Mouse (Mus musculus) heart, embryonic 11.5 days (tissue): ENCODE measurements around the gene Gm10322. TPM values are rescaled to one million over a fixed set of nuclear protein-coding genes. Genes with fewer than 3 reads are reported as not detected.
A peak's percentile ranks its signal among the peaks of the same experiment; 100 is the strongest.

Experiments
- ATAC-seq: fragments of 200-750 bp; cut with Nextera tagmentation; replicated peaks from 2 replicates; pipeline ENCODE4 v1.8.0; 2017; ENCODE audit warnings: moderate library complexity; ENCODE audit not compliant: insufficient number of reproducible peaks, low FRiP score, low TSS enrichment
- H3K27ac ChIP-seq: fragments of 300-500 bp; sonication (generic); 2 replicates; pipeline ENCODE4 v1.5.1; 2014; ENCODE audit warnings: mild to moderate bottlenecking, low read depth, low read length
- H3K27me3 ChIP-seq: fragments of 300-500 bp; sonication (generic); 2 replicates; pipeline ENCODE4 v1.6.1; 2014; ENCODE audit warnings: mild to moderate bottlenecking, low read length, mixed read lengths; ENCODE audit not compliant: control insufficient read depth, insufficient read depth
- H3K36me3 ChIP-seq: fragments of 300-500 bp; sonication (generic); 2 replicates; pipeline ENCODE4 v1.6.1; 2014; ENCODE audit warnings: mild to moderate bottlenecking, low read length, moderate library complexity, mixed read lengths; ENCODE audit not compliant: control insufficient read depth, insufficient read depth
- H3K4me1 ChIP-seq: fragments of 300-500 bp; sonication (generic); 2 replicates; pipeline ENCODE4 v1.6.1; 2014; ENCODE audit warnings: low read length; ENCODE audit not compliant: control insufficient read depth, insufficient read depth
- H3K4me2 ChIP-seq: fragments of 300-500 bp; sonication (generic); 2 replicates; pipeline ENCODE4 v1.6.1; 2014; ENCODE audit warnings: mild to moderate bottlenecking, moderate library complexity
- H3K4me3 ChIP-seq: fragments of 300-500 bp; sonication (generic); 2 replicates; pipeline ENCODE4 v1.5.1; 2014; ENCODE audit warnings: low read depth, low read length
- H3K9ac ChIP-seq: fragments of 300-500 bp; sonication (generic); 2 replicates; pipeline ENCODE4 v1.6.1; 2014; ENCODE audit warnings: mild to moderate bottlenecking, low read depth, low read length, moderate library complexity
- H3K9me3 ChIP-seq: fragments of 300-500 bp; sonication (generic); replicated peaks from 2 replicates; pipeline ENCODE4 v1.6.1; 2016; ENCODE audit warnings: low read length; ENCODE audit not compliant: control insufficient read depth
- WGBS: fragments of 180-500 bp; shearing (Covaris S2); extraction: QIAGEN DNeasy Blood & Tissue Kit; methylation state at CpG from one replicate; pipeline ENCODE4 v1.1.7; 2014; ENCODE audit not compliant: insufficient replicate concordance; 5-methylcytosine and 5-hydroxymethylcytosine counted together
- polyA plus RNA-seq: library from polyadenylated mRNA; unstranded; fragments of >200 nt; fragmentation: Nextera tagmentation; extraction: Ambion mirVana; gene quantifications from 2 replicates; pipeline ENCODE4 v1.2.1, GENCODE M21; 2014

Gene Gm10322
- polyA plus RNA-seq, 1 experiment from 2014 or later = not detected

DNA sequence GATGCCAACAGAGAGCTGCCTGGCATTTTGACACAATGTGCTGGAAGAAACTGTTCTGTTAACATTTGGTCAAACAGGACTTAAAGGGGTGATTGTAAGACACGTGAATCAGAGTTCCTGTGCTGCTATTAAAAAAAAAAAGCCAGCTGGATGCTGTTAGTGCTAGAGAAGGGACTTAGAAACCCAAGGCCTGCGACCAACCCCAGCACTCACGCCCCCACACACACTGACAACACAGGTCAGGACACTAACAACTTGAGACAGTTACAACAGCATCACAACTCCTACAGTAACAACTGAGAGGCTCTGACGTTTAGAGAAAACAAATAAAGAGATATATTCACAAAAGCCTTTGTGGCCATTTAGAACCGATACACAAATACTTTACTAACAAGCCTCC is 39.6 kb upstream of the Gm10322 start:
- Histone ChIP-seq H3K4me1 (peaks cover 12% of the 10 kb centered on the region), H3K9me3 (no peaks in the 10 kb centered on the region), H3K27me3 (no peaks in the 10 kb centered on the region), H3K4me3 (no peak overlapping the region), H3K36me3 (no peaks in the 10 kb centered on the region), H3K4me2 (no peak overlapping the region), H3K9ac (no peak overlapping the region), H3K27ac (no peak overlapping the region)
- 42% methylated on average over 5 of the region's 5 CpGs for WGBS
- no peak for ATAC-seq

DNA sequence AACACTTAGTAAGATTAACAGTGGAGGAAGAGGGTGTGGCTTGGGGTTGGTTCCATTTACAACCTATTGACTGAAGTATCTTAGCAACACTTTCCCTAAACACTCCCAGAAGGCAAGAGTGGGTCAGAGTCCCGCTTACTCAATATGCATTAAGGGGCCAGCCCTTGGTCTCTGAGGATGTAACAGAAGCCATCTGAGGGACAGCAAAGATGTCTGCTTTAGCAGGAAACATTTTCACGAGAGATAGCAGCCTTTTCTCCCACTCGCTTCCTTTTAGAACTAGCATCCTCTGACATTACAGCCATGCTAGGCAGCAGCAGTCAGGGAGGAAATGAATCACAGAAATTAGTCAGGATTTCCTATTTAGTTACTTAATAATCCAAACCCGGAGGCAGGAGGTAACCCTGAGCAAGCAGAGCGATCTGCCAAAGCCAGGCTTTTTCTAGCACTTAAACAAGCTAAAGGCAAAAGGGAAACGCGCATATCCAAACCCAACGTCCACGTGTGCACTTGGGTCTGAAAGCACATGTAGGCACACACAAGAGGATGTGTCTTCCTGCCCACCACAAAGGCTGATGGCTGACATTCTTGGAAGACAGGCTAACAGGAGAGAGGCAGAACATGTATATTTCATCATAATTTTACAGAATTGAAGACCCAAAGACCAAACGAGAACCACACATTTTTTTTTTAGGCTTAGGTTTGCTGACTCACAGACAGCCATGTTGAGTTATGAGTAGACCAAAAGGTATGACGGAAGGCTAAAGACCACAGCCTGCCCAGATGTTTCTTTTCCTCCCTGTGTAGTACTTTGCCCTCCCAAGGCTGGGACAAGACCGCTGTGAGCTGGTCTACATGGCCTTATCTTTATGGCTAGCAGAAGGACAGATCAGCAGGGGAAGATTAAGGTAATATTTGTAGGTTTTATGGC is 37.7 kb upstream of the Gm10322 start:
- Histone ChIP-seq H3K36me3 (no peaks in the 10 kb centered on the region), H3K9ac (no peak overlapping the region), H3K27me3 (no peaks in the 10 kb centered on the region), H3K9me3 (no peaks in the 10 kb centered on the region), H3K4me3 (no peak overlapping the region), H3K4me1 (peaks cover 10% of the 10 kb centered on the region), H3K4me2 (no peak overlapping the region), H3K27ac (peak overlapping the region; percentile 82)
- ATAC-seq = no peak; the same call in 1 of the 2 replicates
- 53% methylated on average over 12 of the region's 12 CpGs for WGBS

DNA sequence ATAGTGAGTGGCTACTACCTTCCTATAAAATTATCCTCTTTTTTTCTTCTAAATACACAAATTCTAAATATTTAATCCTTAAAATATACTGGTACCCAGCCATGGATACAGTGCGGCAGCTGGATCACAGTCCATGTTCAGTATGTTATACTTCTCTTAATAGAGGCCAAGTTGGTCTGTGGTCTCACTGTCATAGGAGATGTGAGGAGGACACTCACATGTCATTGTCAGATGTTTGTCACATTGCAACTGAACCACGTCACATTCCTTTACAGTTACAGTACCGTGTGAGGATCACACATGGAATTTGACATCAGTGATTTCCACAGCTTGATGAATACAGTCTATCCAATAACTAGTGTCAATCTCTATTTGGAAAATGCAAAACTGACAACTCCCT is 36.2 kb upstream of the Gm10322 start:
- H3K4me3 ChIP-seq = no peak overlapping the region
- H3K27me3 ChIP-seq = no peaks in the 10 kb centered on the region
- no peaks in the 10 kb centered on the region for H3K36me3 ChIP-seq
- no peaks in the 10 kb centered on the region for H3K9me3 ChIP-seq
- no peak overlapping the region for H3K9ac ChIP-seq
- 85% methylated on average over 3 of the region's 3 CpGs for whole genome bisulfite sequencing
- no peak overlapping the region for H3K4me2 ChIP-seq
- no peak overlapping the region for H3K27ac ChIP-seq
- peaks cover 10% of the 10 kb centered on the region for H3K4me1 ChIP-seq
- ATAC-seq = no peak

DNA sequence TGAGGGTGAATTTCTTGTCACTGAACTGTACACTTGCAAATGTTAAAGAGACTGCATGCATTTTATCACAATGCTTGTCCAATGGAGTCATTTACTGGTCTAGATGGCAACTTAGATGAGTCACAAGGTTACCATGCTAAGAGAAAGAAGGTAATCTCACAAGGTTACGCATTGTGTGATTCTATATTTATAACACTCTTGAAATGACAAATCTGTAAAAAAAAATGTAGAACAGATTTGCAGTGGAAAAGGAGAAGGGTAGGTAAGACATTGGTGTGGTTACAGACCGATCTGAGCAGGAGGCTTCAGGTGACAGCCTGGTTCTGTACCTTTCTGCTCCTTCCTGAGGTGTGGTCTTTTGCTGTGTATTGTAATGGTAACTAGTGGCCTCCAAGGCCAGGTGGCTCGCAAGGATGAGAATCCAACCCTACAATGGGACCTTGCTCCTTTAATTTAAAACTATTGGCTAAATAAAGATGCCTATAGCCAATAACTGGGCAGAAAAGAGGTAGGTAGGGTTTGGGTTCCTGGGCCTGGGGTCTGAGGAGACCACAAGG is 35.2 kb upstream of the Gm10322 start:
- H3K4me3 ChIP-seq = no peak overlapping the region
- H3K27ac ChIP-seq = no peak overlapping the region
- WGBS = 87% methylated on average over 3 of the region's 3 CpGs
- no peak overlapping the region for H3K9ac ChIP-seq
- peaks cover 10% of the 10 kb centered on the region for H3K4me1 ChIP-seq
- H3K4me2 ChIP-seq = no peak overlapping the region
- H3K27me3 ChIP-seq = no peaks in the 10 kb centered on the region
- ATAC-seq = no peak
- no peaks in the 10 kb centered on the region for H3K36me3 ChIP-seq
- H3K9me3 ChIP-seq = no peaks in the 10 kb centered on the region

DNA sequence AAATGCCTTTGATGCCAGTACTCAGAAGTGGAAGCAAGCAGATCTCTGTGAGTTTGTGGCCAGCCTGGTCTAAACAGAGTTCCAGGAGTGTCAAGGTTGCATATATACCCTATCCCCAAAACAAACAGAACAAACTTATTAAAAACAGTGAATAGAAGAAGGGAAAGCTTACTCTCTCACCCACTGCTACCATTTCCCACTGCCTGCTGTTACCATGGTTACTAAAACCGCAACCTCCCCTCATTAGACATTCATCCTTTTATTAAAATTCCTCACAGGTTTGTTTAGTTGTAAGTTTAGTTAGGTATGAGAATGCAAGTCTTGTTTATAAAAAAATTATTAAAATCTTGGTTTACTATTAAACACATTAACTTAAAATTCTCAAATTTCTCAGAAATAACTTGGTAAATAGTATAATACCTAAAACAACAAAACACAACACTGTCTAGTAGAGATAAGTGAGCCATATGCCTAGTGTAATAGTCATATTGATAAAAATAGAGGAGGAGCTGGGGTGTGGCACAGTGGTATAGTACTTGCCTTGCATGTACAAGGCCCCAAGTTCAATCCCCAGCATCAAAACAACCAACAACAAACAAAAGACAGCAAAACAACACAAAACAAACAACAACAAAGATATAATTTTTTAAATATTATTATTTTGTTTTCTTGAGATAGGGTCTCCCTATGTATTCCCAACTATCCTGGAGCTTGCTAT is 33.9 kb upstream of the Gm10322 start:
- Histone ChIP-seq H3K27ac (no peak overlapping the region), H3K9me3 (no peaks in the 10 kb centered on the region), H3K4me2 (no peak overlapping the region), H3K27me3 (no peaks in the 10 kb centered on the region), H3K4me3 (no peak overlapping the region), H3K36me3 (no peaks in the 10 kb centered on the region), H3K4me1 (peaks cover 7% of the 10 kb centered on the region), H3K9ac (no peak overlapping the region)
- ATAC-seq = no peak
- WGBS = 94% methylated on average over 1 of the region's 1 CpGs

DNA sequence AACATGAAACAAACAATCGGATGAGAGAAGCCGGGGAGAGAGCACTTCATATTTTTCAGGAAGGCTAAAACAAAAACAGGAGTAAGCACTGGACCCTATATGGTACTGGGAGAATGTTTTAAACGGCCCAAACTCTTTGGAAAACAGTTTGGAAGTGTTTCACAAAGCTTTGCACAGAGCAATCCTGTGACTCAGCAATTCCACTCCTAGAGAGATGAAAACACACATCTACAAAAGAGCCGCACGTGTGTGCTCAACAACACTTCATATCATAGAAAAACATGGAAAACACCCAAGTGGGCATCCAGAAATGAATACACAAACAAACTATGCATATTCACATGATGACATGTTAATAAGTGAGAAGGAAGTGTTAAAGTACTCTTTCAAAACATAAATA is 30.2 kb upstream of the Gm10322 start:
- H3K4me3 ChIP-seq = no peak overlapping the region
- 86% methylated on average over 5 of the region's 5 CpGs for WGBS
- no peaks in the 10 kb centered on the region for H3K27me3 ChIP-seq
- no peaks in the 10 kb centered on the region for H3K4me1 ChIP-seq
- H3K9ac ChIP-seq = no peak overlapping the region
- no peaks in the 10 kb centered on the region for H3K9me3 ChIP-seq
- no peak for ATAC-seq
- H3K4me2 ChIP-seq = no peak overlapping the region
- H3K27ac ChIP-seq = no peak overlapping the region
- H3K36me3 ChIP-seq = no peaks in the 10 kb centered on the region

DNA sequence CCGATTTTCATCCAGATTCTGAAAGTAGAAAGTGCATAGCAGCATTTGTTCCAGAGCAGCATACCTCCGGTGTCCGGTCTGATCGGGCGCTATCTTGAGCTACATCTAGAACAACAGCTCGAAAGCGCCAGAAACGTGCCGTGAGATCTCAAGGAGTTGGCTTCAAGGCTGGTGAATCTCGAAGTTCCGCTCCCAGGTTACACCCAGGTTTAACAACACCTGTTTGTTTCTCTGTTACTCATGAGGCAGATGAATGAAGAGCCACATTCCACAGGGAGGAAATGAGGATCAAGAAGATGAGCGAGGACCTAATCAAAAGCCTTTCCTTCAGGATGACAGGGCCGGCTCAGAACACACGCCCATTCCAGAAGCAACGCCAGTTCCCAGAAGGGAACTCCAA is 29.0 kb upstream of the Gm10322 start:
- 80% methylated on average over 15 of the region's 15 CpGs for WGBS
- Histone ChIP-seq H3K4me2 (no peak overlapping the region), H3K27ac (no peak overlapping the region), H3K27me3 (no peaks in the 10 kb centered on the region), H3K4me1 (no peaks in the 10 kb centered on the region), H3K36me3 (no peaks in the 10 kb centered on the region), H3K4me3 (no peak overlapping the region), H3K9ac (no peak overlapping the region), H3K9me3 (no peaks in the 10 kb centered on the region)
- ATAC-seq = no peak

DNA sequence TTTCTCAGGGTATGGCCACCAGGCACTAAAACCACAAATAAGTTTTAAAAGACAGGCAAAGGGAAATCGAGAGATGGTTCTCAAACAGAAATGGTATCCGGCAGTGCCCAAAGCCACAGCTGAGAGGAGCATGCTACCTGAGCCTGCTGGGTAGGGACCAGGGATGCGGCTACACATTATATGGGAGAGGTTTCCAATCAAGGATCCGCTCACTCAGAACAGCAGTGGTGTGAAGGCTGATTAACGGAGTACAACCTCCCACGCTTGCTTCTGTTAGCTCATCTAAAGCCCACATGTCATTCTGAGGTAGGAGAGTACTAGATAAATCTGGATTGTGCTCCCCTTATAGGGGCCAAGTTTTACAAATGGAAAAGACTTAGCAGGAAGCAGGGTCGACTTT is 27.7 kb upstream of the Gm10322 start:
- 78% methylated on average over 7 of the region's 7 CpGs for WGBS
- no peak overlapping the region for H3K4me2 ChIP-seq
- H3K4me3 ChIP-seq = no peak overlapping the region
- no peak overlapping the region for H3K9ac ChIP-seq
- no peak overlapping the region for H3K27ac ChIP-seq
- H3K27me3 ChIP-seq = no peaks in the 10 kb centered on the region
- H3K9me3 ChIP-seq = no peaks in the 10 kb centered on the region
- no peaks in the 10 kb centered on the region for H3K4me1 ChIP-seq
- no peak for ATAC-seq
- H3K36me3 ChIP-seq = no peaks in the 10 kb centered on the region
